Mouse (Mus musculus) midbrain, embryonic 11.5 days (tissue): Measurements from ENCODE around the gene Cfap99. TPM values are rescaled to one million over a fixed set of nuclear protein-coding genes. Genes with fewer than 3 reads are reported as not detected.

Experiments used
- ATAC-seq: fragments of 200-750 bp; cut with Nextera tagmentation; 2 replicates; pipeline ENCODE4 v1.8.0; 2017; ENCODE audit warnings: moderate TSS enrichment, moderate library complexity; ENCODE audit not compliant: low FRiP score
- DNase-seq: peaks from one replicate; pipeline ENCODE4 v3.0.0; 2015; ENCODE audit warnings: low spot score; ENCODE audit errors: missing footprints
- H3K27ac ChIP-seq: fragments of 300-500 bp; sonication (generic); 2 replicates; pipeline ENCODE4 v1.5.1; 2014; ENCODE audit warnings: low read depth, low read length
- H3K27me3 ChIP-seq: fragments of 300-500 bp; sonication (generic); 2 replicates; pipeline ENCODE4 v1.6.1; 2014; ENCODE audit warnings: mild to moderate bottlenecking, low read length, moderate library complexity, mixed read lengths; ENCODE audit not compliant: control insufficient read depth, insufficient read depth
- H3K36me3 ChIP-seq: fragments of 300-500 bp; sonication (generic); 2 replicates; pipeline ENCODE4 v1.6.1; 2014; ENCODE audit warnings: mild to moderate bottlenecking, low read length, moderate library complexity, mixed read lengths; ENCODE audit not compliant: control insufficient read depth, insufficient read depth
- H3K4me1 ChIP-seq: fragments of 300-500 bp; sonication (generic); 2 replicates; pipeline ENCODE4 v1.6.1; 2014; ENCODE audit warnings: low read length; ENCODE audit not compliant: control insufficient read depth, insufficient read depth
- H3K4me2 ChIP-seq: fragments of 300-500 bp; sonication (generic); 2 replicates; pipeline ENCODE4 v1.6.1; 2014; ENCODE audit warnings: mild to moderate bottlenecking, moderate library complexity
- H3K4me3 ChIP-seq: fragments of 300-500 bp; sonication (generic); 2 replicates; pipeline ENCODE4 v1.5.1; 2014; ENCODE audit warnings: low read depth, low read length
- H3K9ac ChIP-seq: fragments of 300-500 bp; sonication (generic); 2 replicates; pipeline ENCODE4 v1.6.1; 2014; ENCODE audit warnings: low read length
- H3K9me3 ChIP-seq: fragments of 300-500 bp; sonication (generic); 2 replicates; pipeline ENCODE4 v1.6.1; 2016; ENCODE audit warnings: low read length; ENCODE audit not compliant: control insufficient read depth
- WGBS: fragments of 180-500 bp; shearing (Covaris S2); extraction: QIAGEN DNeasy Blood & Tissue Kit; methylation state at CpG from one replicate; pipeline ENCODE4 v1.1.7; 2014; 5-methylcytosine and 5-hydroxymethylcytosine counted together
- polyA plus RNA-seq: library from polyadenylated mRNA; unstranded; fragments of >200 nt; fragmentation: Nextera tagmentation; extraction: Ambion mirVana; gene quantifications from 2 replicates; pipeline ENCODE4 v1.2.1, GENCODE M21; 2014

Gene Cfap99
- polyA plus RNA-seq, 1 experiment from 2014 or later = 0.16 TPM

- Histone ChIP-seq H3K9me3 (no peaks in the 10 kb centered on the region), H3K4me2 (peak overlapping the region; percentile 50), H3K9ac (peak overlapping the region; percentile 91), H3K27me3 (no peaks in the 10 kb centered on the region), H3K36me3 (no peaks in the 10 kb centered on the region), H3K27ac (peak overlapping the region; percentile 62; the same call in 1 of the 2 replicates), H3K4me3 (peak overlapping the region; percentile 94), H3K4me1 (peaks cover 14% of the 10 kb centered on the region)
- no peak for ATAC-seq
- 69% methylated on average over 7 of the region's 7 CpGs for WGBS
- DNase-seq = no peak
Measured at GRCm38 (mm10) chr5:34368551-34369290, 80.3 kb downstream of the Cfap99 start.

GRCm38 (mm10) chr5:34369341-34370021, 81.1 kb downstream of the Cfap99 start, which contains the start of gene Fam193a:
Fam193a (plus strand) TSS chr5:34369933.
- peak; percentile 100 for ATAC-seq
- H3K9me3 ChIP-seq = no peaks in the 10 kb centered on the region
- peak within 1 kb of the TSS; percentile 94 for H3K4me3 ChIP-seq
- no peaks in the 10 kb centered on the region for H3K36me3 ChIP-seq
- H3K27me3 ChIP-seq = no peaks in the 10 kb centered on the region
- peak; percentile 100 for DNase-seq
- H3K9ac ChIP-seq = peak within 1 kb of the TSS; percentile 91
- peaks cover 14% of the 10 kb centered on the region for H3K4me1 ChIP-seq
- peak within 1 kb of the TSS; percentile 62 for H3K27ac ChIP-seq
- WGBS = under 1% methylated on average over 48 of the region's 64 CpGs
- peak within 1 kb of the TSS; percentile 69 for H3K4me2 ChIP-seq

- peak overlapping the region; percentile 55 for H3K27ac ChIP-seq
- peaks cover 14% of the 10 kb centered on the region for H3K4me1 ChIP-seq
- ATAC-seq = no peak
- 2% methylated on average over 75 of the region's 114 CpGs for WGBS
- no peaks in the 10 kb centered on the region for H3K36me3 ChIP-seq
- H3K9me3 ChIP-seq = no peaks in the 10 kb centered on the region
- no peaks in the 10 kb centered on the region for H3K27me3 ChIP-seq
- DNase-seq = peak; percentile 91
- H3K9ac ChIP-seq = peak overlapping the region; percentile 91
- peak overlapping the region; percentile 94 for H3K4me3 ChIP-seq
- peak overlapping the region; percentile 69 for H3K4me2 ChIP-seq
Measured at GRCm38 (mm10) chr5:34370022-34370823, 81.8 kb downstream of the Cfap99 start.

- Histone ChIP-seq H3K4me2 (peak overlapping the region; percentile 69), H3K9ac (peak overlapping the region; percentile 91), H3K27me3 (no peaks in the 10 kb centered on the region), H3K4me1 (peaks cover 14% of the 10 kb centered on the region), H3K27ac (no peak overlapping the region), H3K36me3 (no peaks in the 10 kb centered on the region), H3K4me3 (peak overlapping the region; percentile 94), H3K9me3 (no peaks in the 10 kb centered on the region)
- DNase-seq (peak; percentile 83), ATAC-seq (no peak)
- 36% methylated on average over 8 of the region's 8 CpGs for WGBS
Measured at GRCm38 (mm10) chr5:34370840-34371239, 82.4 kb downstream of the Cfap99 start.

- Histone ChIP-seq H3K4me1 (peaks cover 14% of the 10 kb centered on the region), H3K27me3 (no peaks in the 10 kb centered on the region), H3K4me2 (no peak overlapping the region), H3K36me3 (no peaks in the 10 kb centered on the region), H3K4me3 (no peak overlapping the region), H3K9ac (no peak overlapping the region), H3K9me3 (no peaks in the 10 kb centered on the region), H3K27ac (no peak overlapping the region)
- ATAC-seq (no peak), DNase-seq (peak; percentile 73)
Measured at GRCm38 (mm10) chr5:34372141-34372540, 83.7 kb downstream of the Cfap99 start.

- H3K4me3 ChIP-seq = no peak overlapping the region
Measured at GRCm38 (mm10) chr5:34372541-34372940, 84.1 kb downstream of the Cfap99 start.

More at GRCm38 (mm10) chr5:34372541-34372940, 84.1 kb downstream of the Cfap99 start:
- Histone ChIP-seq H3K27ac (no peak overlapping the region), H3K9me3 (no peaks in the 10 kb centered on the region), H3K4me1 (peaks cover 14% of the 10 kb centered on the region), H3K4me2 (no peak overlapping the region), H3K36me3 (no peaks in the 10 kb centered on the region), H3K27me3 (no peaks in the 10 kb centered on the region), H3K9ac (no peak overlapping the region)
- DNase-seq = peak; percentile 61
- no peak for ATAC-seq

Other genes with a start within 250 kb of the Cfap99 start
- 0.40 and 1.5 TPM in 2 replicates for gene Poln, start 119.2 kb upstream of the Cfap99 start, polyA plus RNA-seq
- gene Haus3, start 119.1 kb upstream of the Cfap99 start, polyA plus RNA-seq = 47.7 and 48.1 TPM in 2 replicates
- gene Mxd4, start 100.9 kb upstream of the Cfap99 start, polyA plus RNA-seq = 19.3 and 20.8 TPM in 2 replicates
- 0.75 and 1.0 TPM in 2 replicates for gene Zfyve28, start 151 bp upstream of the Cfap99 start, polyA plus RNA-seq
- 190 and 205 TPM in 2 replicates for gene Rnf4, start 47.7 kb downstream of the Cfap99 start, polyA plus RNA-seq
- 14.4 and 15.3 TPM in 2 replicates for gene Fam193a, start 81.3 kb downstream of the Cfap99 start, polyA plus RNA-seq
- gene Tnip2, start 225.4 kb downstream of the Cfap99 start, polyA plus RNA-seq = 4.4 and 5.5 TPM in 2 replicates
- 7.0 and 12.4 TPM in 2 replicates for gene Sh3bp2, start 237.2 kb downstream of the Cfap99 start, polyA plus RNA-seq